Mouse (Mus musculus): ENCODE data around the gene Pcnt. TPM values are rescaled to one million over a fixed set of nuclear protein-coding genes. Genes with fewer than 3 reads are reported as not detected.

The Pcnt gene
- 22.6 and 28.7 TPM in 2 replicates for polyA plus RNA-seq (2015; fragmentation: Nextera tagmentation; extraction: Ambion mirVana)

GRCm38 (mm10) chr10:76442178-76443088 is at the start of gene Pcnt:
TSS of gene Pcnt (minus strand) at chr10:76442786.

GRCm38 (mm10) chr10:76468203-76469162 is 25.9 kb upstream of the Pcnt start, which contains the start of the genes Mcm3ap and Ybey:
TSS of gene Mcm3ap (plus strand) at chr10:76468927.
TSS of gene Ybey (minus strand) at chr10:76469114.

GRCm38 (mm10) chr10:76448851-76449250 is 6.3 kb upstream of the Pcnt start, which contains the start of gene 2610028H24Rik:
TSS of gene 2610028H24Rik (plus strand) at chr10:76449081.

GRCm38 (mm10) chr10:76440281-76440680 is 2.3 kb downstream of the Pcnt start, which contains the start of gene AC141477.1:
TSS of gene AC141477.1 (minus strand) at chr10:76440444.

GRCm38 (mm10) chr10:76344711-76345539 is 97.7 kb downstream of the Pcnt start, which contains the start of gene Dip2a:
TSS of gene Dip2a (minus strand) at chr10:76345291.

Other genes starting within 250 kb of the Pcnt start
- gene Prmt2, start 204.9 kb downstream of the Pcnt start, polyA plus RNA-seq (2015; fragmentation: Nextera tagmentation; extraction: Ambion mirVana): 26.8 and 28.7 TPM in 2 replicates
- 6.3 and 7.1 TPM in 2 replicates for gene S100b, start 188.9 kb downstream of the Pcnt start, polyA plus RNA-seq (2015; fragmentation: Nextera tagmentation; extraction: Ambion mirVana)
- 4.5 and 4.6 TPM in 2 replicates for gene Dip2a, start 97.5 kb downstream of the Pcnt start, polyA plus RNA-seq (2015; fragmentation: Nextera tagmentation; extraction: Ambion mirVana)
- not detected in 2 replicates for gene AC141477.1, start 2.3 kb downstream of the Pcnt start, polyA plus RNA-seq (2015; fragmentation: Nextera tagmentation; extraction: Ambion mirVana)
- 1.0 and 1.1 TPM in 2 replicates for gene 2610028H24Rik, start 6.3 kb upstream of the Pcnt start, polyA plus RNA-seq (2015; fragmentation: Nextera tagmentation; extraction: Ambion mirVana)
- 49.5 and 50.8 TPM in 2 replicates for gene Mcm3ap, start 26.1 kb upstream of the Pcnt start, polyA plus RNA-seq (2015; fragmentation: Nextera tagmentation; extraction: Ambion mirVana)
- gene Ybey, start 26.3 kb upstream of the Pcnt start, polyA plus RNA-seq (2015; fragmentation: Nextera tagmentation; extraction: Ambion mirVana): 5.8 and 5.9 TPM in 2 replicates
- 2.2 and 5.8 TPM in 2 replicates for gene Lss, start 88.8 kb upstream of the Pcnt start, polyA plus RNA-seq (2015; fragmentation: Nextera tagmentation; extraction: Ambion mirVana)
- not detected in 2 replicates for gene Spatc1l, start 119.5 kb upstream of the Pcnt start, polyA plus RNA-seq (2015; fragmentation: Nextera tagmentation; extraction: Ambion mirVana)
- 0.12 and 0.32 TPM in 2 replicates for gene Ftcd, start 132.9 kb upstream of the Pcnt start, polyA plus RNA-seq (2015; fragmentation: Nextera tagmentation; extraction: Ambion mirVana)
- 237 and 284 TPM in 2 replicates for gene Col6a2, start 180.8 kb upstream of the Pcnt start, polyA plus RNA-seq (2015; fragmentation: Nextera tagmentation; extraction: Ambion mirVana)